Mouse (Mus musculus) liver, embryonic 14.5 days (tissue): ENCODE measurements around the gene Pafah1b1.

Experiments
- CTCF ChIP-seq: IDR thresholded peaks from 2 replicates; pipeline ENCODE4 v1.5.1; 2016; ENCODE audit warnings: antibody characterized with exemption, low read depth, control low read depth
- EP300 ChIP-seq: IDR thresholded peaks from 2 replicates; pipeline ENCODE4 v1.6.1; 2016; ENCODE audit warnings: antibody characterized with exemption, low read depth

GRCm38 (mm10) chr11:74704068-74704467, 20.4 kb downstream of the Pafah1b1 start:
- TF ChIP-seq EP300 = no peak
- TF ChIP-seq CTCF = no peak
